Mouse (Mus musculus): Measurements from ENCODE around the gene Slc4a8. TPM values are rescaled to one million over a fixed set of nuclear protein-coding genes. Genes with fewer than 3 reads are reported as not detected.

The Slc4a8 gene
- total RNA-seq, 2 experiments from 2014 or later, result 79.1 to 82.0 TPM

GRCm38 (mm10) chr15:100825249-100825856 is 63.8 kb downstream of the Slc4a8 start:
- peak in 1 of 2 experiments; percentile 23 for DNase-seq (ENCODE audit: low spot score in 2 of 2)

GRCm38 (mm10) chr15:100826076-100826475 is 64.5 kb downstream of the Slc4a8 start:
- peak in 1 of 2 experiments; percentile 24 for DNase-seq (ENCODE audit: low spot score in 2 of 2)

GRCm38 (mm10) chr15:100829775-100830174 is 68.2 kb downstream of the Slc4a8 start:
- DNase-seq (ENCODE audit: low spot score in 2 of 2), result peak; percentile 36 to 74

DNA sequence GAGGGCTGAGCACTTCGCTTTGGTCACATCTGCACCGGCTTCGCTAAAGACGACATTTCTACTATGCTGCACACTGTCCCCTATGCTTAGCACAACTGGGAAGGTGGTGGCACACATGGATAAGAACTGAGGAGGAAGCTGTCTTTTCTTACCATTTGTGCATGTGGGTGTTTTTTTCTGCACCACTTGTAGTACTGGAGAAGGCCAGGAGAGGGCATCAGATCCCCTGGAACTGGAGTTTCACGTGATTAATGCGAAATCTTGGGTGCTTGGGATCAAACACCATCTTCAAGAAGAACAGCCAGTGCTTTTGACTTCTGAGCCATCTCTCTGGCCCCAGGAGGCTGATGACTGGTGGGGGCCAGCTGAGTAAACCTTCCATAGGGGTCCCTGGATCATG is 69.1 kb downstream of the Slc4a8 start:
- no peak for DNase-seq (ENCODE audit: low spot score in 2 of 2)

DNA sequence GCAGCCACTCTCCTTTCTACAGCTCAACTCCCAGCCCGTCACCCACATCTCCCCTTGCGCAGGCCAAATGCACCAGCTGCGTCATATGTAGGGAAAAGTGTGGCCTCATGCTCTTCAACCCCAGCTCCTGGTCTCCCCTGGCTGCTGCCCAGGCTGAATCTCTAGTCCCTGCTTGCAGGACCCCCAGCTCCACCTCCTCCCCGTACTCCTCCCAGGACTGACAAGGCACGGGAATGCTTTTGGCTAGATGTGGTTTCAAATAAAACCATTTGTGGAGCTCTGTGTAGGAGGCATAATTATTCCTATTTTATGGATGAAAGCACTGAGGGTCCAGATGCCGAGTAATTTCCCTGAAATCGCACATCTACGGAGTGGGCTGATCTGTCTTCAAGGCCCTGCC is 70.6 kb downstream of the Slc4a8 start:
- peak in 1 of 2 experiments; percentile 45 for DNase-seq (ENCODE audit: low spot score in 2 of 2)

- no peak for DNase-seq (ENCODE audit: low spot score in 2 of 2)
Measured at GRCm38 (mm10) chr15:100832784-100833183, 71.2 kb downstream of the Slc4a8 start.

DNA sequence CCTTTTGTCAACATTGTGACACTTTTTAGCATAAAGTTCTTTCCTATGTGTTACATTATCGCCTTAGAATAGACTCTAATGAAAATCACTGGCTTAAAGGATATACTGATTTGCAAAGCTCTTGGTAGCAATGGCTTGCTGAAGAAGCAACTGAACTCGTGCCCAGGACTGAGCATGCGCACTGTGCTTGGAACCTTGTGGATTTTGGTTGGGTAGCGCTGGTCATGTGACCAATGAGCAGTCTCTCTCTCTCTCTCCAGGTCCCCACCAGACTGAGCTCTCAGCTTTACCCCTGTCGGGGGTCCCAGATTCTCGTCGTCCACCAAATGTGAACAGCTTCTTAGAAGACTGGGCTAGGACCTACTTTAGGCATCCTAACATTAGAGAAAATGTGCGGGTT is 75.2 kb downstream of the Slc4a8 start:
- no peak for DNase-seq (ENCODE audit: low spot score in 2 of 2)

DNA sequence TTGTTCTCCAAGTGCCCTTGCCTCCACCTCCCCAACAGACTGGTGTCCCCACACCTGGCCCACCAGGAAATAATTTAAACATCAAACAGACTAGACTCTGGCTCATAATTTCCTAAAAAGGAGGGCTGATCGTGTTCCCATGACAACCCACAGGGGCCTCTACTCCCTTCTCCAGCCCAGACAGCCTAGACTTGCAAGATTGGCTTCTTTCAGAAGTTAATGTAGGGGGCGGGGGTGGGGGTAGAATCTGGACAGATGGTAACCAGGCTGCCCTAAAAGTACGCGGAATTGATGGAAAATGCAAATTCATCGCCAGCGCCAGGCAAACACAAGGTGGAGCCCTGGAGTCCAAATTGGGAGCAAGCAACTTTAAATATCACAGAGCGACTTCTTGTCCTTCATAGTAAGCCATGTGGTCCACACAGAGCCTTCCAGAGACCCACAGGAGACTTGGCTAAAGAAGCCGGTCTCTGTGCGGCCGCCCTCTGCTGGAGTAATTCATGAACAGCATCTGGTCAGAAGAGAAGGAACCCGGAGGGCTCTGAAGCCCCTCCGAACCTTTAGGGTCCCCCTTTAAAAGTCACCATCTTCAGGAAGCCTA is 77.2 kb downstream of the Slc4a8 start:
- DNase-seq (ENCODE audit: low spot score in 2 of 2), result peak; percentile 54 to 70

- DNase-seq (ENCODE audit: low spot score in 2 of 2), result no peak
Measured at GRCm38 (mm10) chr15:100844336-100844735, 82.8 kb downstream of the Slc4a8 start.

- no peak for DNase-seq (ENCODE audit: low spot score in 2 of 2)
Measured at GRCm38 (mm10) chr15:100845049-100845879, 83.7 kb downstream of the Slc4a8 start.

DNA sequence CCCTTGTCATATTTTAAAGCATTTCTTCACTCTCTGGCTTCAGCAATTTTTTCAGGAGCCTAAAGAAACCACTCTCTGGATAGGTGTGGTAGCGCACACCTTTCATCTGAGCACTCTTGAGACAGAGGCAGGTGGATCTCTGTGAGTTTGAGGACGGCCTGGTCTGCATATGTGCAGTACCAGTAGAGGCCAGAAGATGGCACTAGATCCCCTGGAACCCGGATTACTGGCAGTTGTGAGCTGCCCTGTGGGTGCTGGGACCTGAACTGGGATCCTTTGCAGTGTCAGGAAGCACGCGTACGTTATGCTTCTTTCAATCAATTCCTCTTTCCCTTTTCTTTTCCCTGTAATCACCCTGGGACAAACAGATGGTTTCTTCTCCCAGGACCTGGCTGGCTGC is 85.6 kb downstream of the Slc4a8 start:
- no peak for DNase-seq (ENCODE audit: low spot score in 2 of 2)

DNA sequence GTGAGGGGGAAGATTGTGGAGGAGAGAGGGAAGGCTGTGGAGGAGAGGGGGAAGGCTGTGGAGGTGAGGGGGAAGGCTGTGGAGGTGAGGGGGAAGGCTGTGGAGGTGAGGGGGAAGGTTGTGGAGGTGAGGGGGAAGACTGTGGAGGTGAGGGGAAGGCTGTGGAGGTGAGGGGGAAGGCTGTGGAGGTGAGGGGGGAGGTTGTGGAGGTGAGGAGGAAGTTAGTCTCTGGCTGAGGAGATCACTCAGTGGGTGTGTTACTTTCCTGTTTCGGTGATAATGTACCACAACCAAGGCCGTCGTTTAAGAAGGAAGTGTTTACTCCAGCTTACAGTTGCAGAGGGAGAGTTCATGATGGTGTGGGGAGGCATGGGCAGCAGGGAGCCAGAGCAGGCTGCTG is 96.0 kb downstream of the Slc4a8 start:
- DNase-seq (ENCODE audit: low spot score in 2 of 2), result no peak

DNA sequence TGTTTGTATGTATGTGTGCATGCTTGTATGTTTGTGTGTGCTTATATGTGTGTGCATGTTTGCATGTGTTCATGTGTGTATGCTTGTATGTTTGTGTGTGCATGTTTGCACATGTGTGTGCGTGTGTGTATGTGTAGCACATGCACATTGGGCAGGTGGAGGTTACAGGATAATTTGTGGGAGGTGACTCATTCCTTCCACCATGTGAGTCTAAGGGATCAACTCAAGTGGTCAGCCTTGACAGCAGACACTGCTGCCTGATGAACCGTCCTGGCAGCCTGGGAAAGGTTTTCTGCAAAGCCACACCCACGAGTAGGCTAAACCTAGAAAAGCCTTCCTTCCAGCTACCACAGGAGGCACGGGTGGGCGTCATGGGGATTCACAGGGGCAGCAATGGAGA is 99.3 kb downstream of the Slc4a8 start:
- DNase-seq (ENCODE audit: low spot score in 2 of 2), result no peak

- DNase-seq (ENCODE audit: low spot score in 2 of 2), result no peak
Measured at GRCm38 (mm10) chr15:100865556-100865955, 104.0 kb downstream of the Slc4a8 start.

- DNase-seq (ENCODE audit: low spot score in 2 of 2), result no peak
Measured at GRCm38 (mm10) chr15:100869558-100869957, 108.0 kb downstream of the Slc4a8 start, which contains the start of gene Scn8a. Gene Scn8a, plus strand, starts transcription at chr15:100869858.

- peak; percentile 75 for DNase-seq (ENCODE audit: low spot score in 2 of 2)
Measured at GRCm38 (mm10) chr15:100870001-100870774, 108.6 kb downstream of the Slc4a8 start.

DNA sequence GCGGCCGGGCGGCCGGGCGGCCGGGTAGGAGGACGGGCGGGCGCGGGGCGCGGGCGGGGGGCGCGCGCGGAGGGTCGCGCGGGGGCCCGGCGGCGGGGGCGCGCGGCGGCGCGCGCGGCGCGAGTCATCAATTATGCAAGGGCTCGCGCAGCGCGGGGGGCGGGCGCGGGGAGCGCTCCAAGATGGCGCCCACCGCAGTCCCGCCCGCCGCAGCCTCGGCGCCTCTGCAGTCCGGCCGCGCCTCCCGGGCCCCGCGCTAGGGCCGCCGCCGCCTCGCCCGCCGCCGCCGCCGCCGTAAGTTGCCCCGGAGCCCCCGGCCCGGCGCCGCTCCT is 109.2 kb downstream of the Slc4a8 start:
- peak; percentile 57 to 60 for DNase-seq (ENCODE audit: low spot score in 2 of 2)

DNA sequence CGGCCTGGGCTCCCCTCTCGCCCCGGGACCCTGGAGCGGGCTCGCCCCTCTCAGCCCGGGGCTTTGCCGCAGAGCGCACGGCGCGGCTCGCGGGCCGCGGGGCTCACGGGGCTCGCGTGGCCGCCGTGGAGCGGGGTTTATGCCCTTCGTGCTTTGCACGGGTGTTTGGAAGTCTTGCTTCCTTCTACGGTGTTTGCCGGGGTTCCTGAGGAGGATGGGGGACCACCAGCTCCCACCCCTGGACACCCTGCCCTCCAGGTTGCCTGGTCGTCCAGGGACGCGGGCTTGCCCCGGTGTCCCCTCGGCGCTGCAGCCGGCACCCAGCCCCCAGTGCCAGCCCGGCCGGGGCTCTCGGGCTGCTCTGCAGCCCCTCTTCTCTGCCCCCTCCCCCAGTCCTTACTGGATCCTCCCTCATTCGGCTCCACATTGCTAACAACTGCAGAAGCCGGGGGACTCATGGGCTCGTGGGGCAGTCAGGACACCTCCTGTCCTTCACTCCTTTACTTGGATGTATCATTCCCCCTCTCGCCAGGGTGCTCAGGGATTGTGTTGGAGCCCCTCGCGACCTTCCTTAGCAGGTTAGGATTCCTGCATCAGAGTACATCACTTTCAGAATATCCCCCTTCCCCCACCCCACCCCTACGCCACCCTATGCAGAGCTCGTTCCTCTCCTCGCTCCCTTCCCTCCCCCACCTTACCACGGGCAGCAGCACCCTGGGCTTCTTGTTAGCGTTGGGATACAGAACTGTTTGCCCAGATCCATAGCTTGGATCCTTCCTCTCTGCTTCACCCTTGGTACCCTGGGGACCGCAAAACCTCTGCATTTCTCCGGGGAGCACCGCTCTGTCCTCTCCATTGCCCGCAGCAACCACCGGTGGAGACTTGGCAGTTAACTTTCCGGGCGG is 109.8 kb downstream of the Slc4a8 start:
- DNase-seq (ENCODE audit: low spot score in 2 of 2), result peak in 1 of 2 experiments; percentile 35

DNA sequence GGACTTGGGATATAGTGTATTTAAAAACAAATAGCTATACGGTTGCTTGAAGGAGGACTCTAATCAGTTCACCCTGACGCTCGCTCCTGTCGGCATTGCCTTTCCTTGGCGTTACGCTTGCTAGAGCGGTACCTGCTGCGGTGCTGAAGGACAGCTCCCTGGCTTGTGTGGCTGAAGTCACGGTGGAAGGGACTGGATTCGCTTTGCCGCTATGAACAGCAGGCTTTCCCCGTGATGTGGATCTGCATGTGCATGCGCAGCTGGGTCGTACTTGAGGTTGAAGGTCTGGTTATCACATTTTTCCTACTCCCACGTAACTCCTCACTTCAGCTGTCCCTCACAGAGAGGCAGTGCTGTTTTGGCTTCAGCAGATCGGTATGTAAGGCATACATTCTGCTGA is 111.6 kb downstream of the Slc4a8 start:
- peak; percentile 24 to 55 for DNase-seq (ENCODE audit: low spot score in 2 of 2)
